Mouse (Mus musculus) frontal cortex, postnatal 25 days (tissue): ENCODE results near the gene Plekhb2.

ENCODE experiments used
- DNase-seq, 2 experiments: peaks; one replicate each; pipeline ENCODE4 v3.0.0; 2022; ENCODE audit warnings: low spot score in 2 of 2

The Plekhb2 gene

GRCm38 (mm10) chr1:34866815-34867573, 17.2 kb downstream of the Plekhb2 start:
- peak; percentile 83 to 86 for DNase-seq

- DNase-seq = no peak
Measured at GRCm38 (mm10) chr1:34867574-34867955, 17.8 kb downstream of the Plekhb2 start.

GRCm38 (mm10) chr1:34868391-34868790, 18.6 kb downstream of the Plekhb2 start:
- no peak for DNase-seq

- no peak for DNase-seq
Measured at GRCm38 (mm10) chr1:34869231-34869630, 19.5 kb downstream of the Plekhb2 start.

GRCm38 (mm10) chr1:34871170-34871569, 21.4 kb downstream of the Plekhb2 start:
- DNase-seq = no peak

GRCm38 (mm10) chr1:34873551-34873950, 23.8 kb downstream of the Plekhb2 start:
- DNase-seq = no peak

GRCm38 (mm10) chr1:34879611-34880010, 29.8 kb downstream of the Plekhb2 start:
- no peak for DNase-seq

- no peak for DNase-seq
Measured at GRCm38 (mm10) chr1:34883776-34884175, 34.0 kb downstream of the Plekhb2 start.

GRCm38 (mm10) chr1:34891559-34892289, 41.9 kb downstream of the Plekhb2 start:
- DNase-seq = peak; percentile 48 to 59

GRCm38 (mm10) chr1:34892466-34892865, 42.7 kb downstream of the Plekhb2 start:
- DNase-seq = no peak

- no peak for DNase-seq
Measured at GRCm38 (mm10) chr1:34893331-34893730, 43.6 kb downstream of the Plekhb2 start.

- DNase-seq = no peak
Measured at GRCm38 (mm10) chr1:34893831-34894230, 44.1 kb downstream of the Plekhb2 start.

GRCm38 (mm10) chr1:34896102-34896501, 46.3 kb downstream of the Plekhb2 start:
- DNase-seq = no peak

- DNase-seq = peak in 1 of 2 experiments; percentile 42
Measured at GRCm38 (mm10) chr1:34896898-34897297, 47.1 kb downstream of the Plekhb2 start.

GRCm38 (mm10) chr1:34928656-34929055, 78.9 kb downstream of the Plekhb2 start:
- DNase-seq = no peak
